Mouse (Mus musculus): Measurements from ENCODE around the gene Hacl1. TPM values are rescaled to one million over a fixed set of nuclear protein-coding genes. Genes with fewer than 3 reads are reported as not detected.
A peak's percentile ranks its signal among the peaks of the same experiment; 100 is the strongest.

Gene Hacl1
- polyA plus RNA-seq, 1 experiment from 2014 or later = 15.7 TPM

- H3K4me2 ChIP-seq (replicated peaks) = no peak overlapping the region
- H3K27me3 ChIP-seq = no peaks in the 10 kb centered on the region
- H3K9me3 ChIP-seq = no peaks in the 10 kb centered on the region
- H3K4me3 ChIP-seq = no peak overlapping the region
- H3K36me3 ChIP-seq = peaks cover 23% of the 10 kb centered on the region
- no peak for ATAC-seq (ENCODE audit: low FRiP score, low read depth)
- no peak overlapping the region for H3K9ac ChIP-seq
- peak overlapping the region; percentile 44; the same call in 1 of the 2 replicates for H3K27ac ChIP-seq
- 85% methylated on average over 13 of the region's 13 CpGs for WGBS
- peaks cover 77% of the 10 kb centered on the region for H3K4me1 ChIP-seq
These were observed 27.2 kb upstream of the Hacl1 start for GRCm38 (mm10) chr14:31668326-31668725.

- 87% methylated on average over 6 of the region's 6 CpGs for WGBS
- Histone ChIP-seq H3K9me3 (no peaks in the 10 kb centered on the region), H3K27me3 (no peaks in the 10 kb centered on the region), H3K4me1 (peaks cover 79% of the 10 kb centered on the region), H3K9ac (no peak overlapping the region), H3K4me2 (replicated peaks) (no peak overlapping the region), H3K27ac (no peak overlapping the region), H3K4me3 (no peak overlapping the region), H3K36me3 (peaks cover 23% of the 10 kb centered on the region)
- no peak for ATAC-seq (ENCODE audit: low FRiP score, low read depth)
These were observed 26.7 kb upstream of the Hacl1 start for GRCm38 (mm10) chr14:31667741-31668140.

- Histone ChIP-seq H3K9me3 (no peaks in the 10 kb centered on the region), H3K9ac (no peak overlapping the region), H3K27ac (no peak overlapping the region), H3K36me3 (peaks cover 23% of the 10 kb centered on the region), H3K27me3 (no peaks in the 10 kb centered on the region), H3K4me1 (peaks cover 81% of the 10 kb centered on the region), H3K4me3 (no peak overlapping the region), H3K4me2 (replicated peaks) (no peak overlapping the region)
- 95% methylated on average over 28 of the region's 28 CpGs for WGBS
- no peak for ATAC-seq (ENCODE audit: low FRiP score, low read depth)
These were observed 26.0 kb upstream of the Hacl1 start for GRCm38 (mm10) chr14:31666931-31667705.

- peaks cover 80% of the 10 kb centered on the region for H3K4me1 ChIP-seq
These were observed 24.5 kb upstream of the Hacl1 start for GRCm38 (mm10) chr14:31665566-31665940.

GRCm38 (mm10) chr14:31664903-31665565 is 23.9 kb upstream of the Hacl1 start:
- WGBS = 54% methylated on average over 12 of the region's 12 CpGs
- peaks cover 23% of the 10 kb centered on the region for H3K36me3 ChIP-seq
- H3K9ac ChIP-seq = 0 out of 2 replicates have a peak overlapping the region, but pooled peaks have one; percentile 13
- H3K27me3 ChIP-seq = no peaks in the 10 kb centered on the region
- H3K27ac ChIP-seq = peak overlapping the region; percentile 52; the same call in 1 of the 2 replicates
- peaks cover 83% of the 10 kb centered on the region for H3K4me1 ChIP-seq
- H3K9me3 ChIP-seq = no peaks in the 10 kb centered on the region
- H3K4me2 ChIP-seq (replicated peaks) = no peak overlapping the region
- ATAC-seq (ENCODE audit: low FRiP score, low read depth) = no peak
- no peak overlapping the region for H3K4me3 ChIP-seq

More at GRCm38 (mm10) chr14:31665566-31665940, 24.5 kb upstream of the Hacl1 start:
- no peak for ATAC-seq (ENCODE audit: low FRiP score, low read depth)
- Histone ChIP-seq H3K9ac (0 out of 2 replicates have a peak overlapping the region, but pooled peaks have one; percentile 13), H3K36me3 (peaks cover 23% of the 10 kb centered on the region), H3K9me3 (no peaks in the 10 kb centered on the region), H3K4me2 (replicated peaks) (no peak overlapping the region), H3K4me3 (no peak overlapping the region), H3K27me3 (no peaks in the 10 kb centered on the region), H3K27ac (peak overlapping the region; percentile 28; the same call in 1 of the 2 replicates)
- 83% methylated on average over 4 of the region's 4 CpGs for WGBS

- H3K4me1 ChIP-seq = peaks cover 83% of the 10 kb centered on the region
These were observed 23.2 kb upstream of the Hacl1 start for GRCm38 (mm10) chr14:31664100-31664902.

GRCm38 (mm10) chr14:31663376-31664099 is 22.5 kb upstream of the Hacl1 start:
- Histone ChIP-seq H3K9ac (0 out of 2 replicates have a peak overlapping the region, but pooled peaks have one; percentile 5), H3K27me3 (no peaks in the 10 kb centered on the region), H3K4me2 (replicated peaks) (no peak overlapping the region), H3K36me3 (peaks cover 21% of the 10 kb centered on the region), H3K9me3 (no peaks in the 10 kb centered on the region), H3K27ac (peak overlapping the region; percentile 98), H3K4me1 (peaks cover 86% of the 10 kb centered on the region), H3K4me3 (no peak overlapping the region)
- WGBS = 71% methylated on average over 13 of the region's 13 CpGs
- ATAC-seq (ENCODE audit: low FRiP score, low read depth) = no peak

More at GRCm38 (mm10) chr14:31664100-31664902, 23.2 kb upstream of the Hacl1 start:
- Histone ChIP-seq H3K27me3 (no peaks in the 10 kb centered on the region), H3K36me3 (peaks cover 23% of the 10 kb centered on the region), H3K9ac (no peak overlapping the region; the same call in 1 of the 2 replicates), H3K4me3 (no peak overlapping the region), H3K9me3 (no peaks in the 10 kb centered on the region), H3K4me2 (replicated peaks) (no peak overlapping the region), H3K27ac (peak overlapping the region; percentile 98)
- no peak for ATAC-seq (ENCODE audit: low FRiP score, low read depth)
- WGBS = 59% methylated on average over 18 of the region's 18 CpGs

GRCm38 (mm10) chr14:31662555-31663211 is 21.6 kb upstream of the Hacl1 start:
- Histone ChIP-seq H3K4me2 (replicated peaks) (peak overlapping the region; percentile 68), H3K9me3 (no peaks in the 10 kb centered on the region), H3K4me3 (peak overlapping the region; percentile 34), H3K9ac (peak overlapping the region; percentile 55), H3K36me3 (peaks cover 18% of the 10 kb centered on the region), H3K27ac (peak overlapping the region; percentile 98), H3K27me3 (no peaks in the 10 kb centered on the region), H3K4me1 (peaks cover 87% of the 10 kb centered on the region)
- 0 out of 2 replicates have a peak, but pooled peaks have one; percentile 4 for ATAC-seq (ENCODE audit: low FRiP score, low read depth)
- 18% methylated on average over 9 of the region's 9 CpGs for WGBS

GRCm38 (mm10) chr14:31661671-31662554 is 20.8 kb upstream of the Hacl1 start:
- peak; percentile 91 for ATAC-seq (ENCODE audit: low FRiP score, low read depth)
- Histone ChIP-seq H3K4me1 (peaks cover 94% of the 10 kb centered on the region), H3K4me3 (peak overlapping the region; percentile 34), H3K9me3 (no peaks in the 10 kb centered on the region), H3K27ac (peak overlapping the region; percentile 98), H3K36me3 (peaks cover 11% of the 10 kb centered on the region), H3K27me3 (no peaks in the 10 kb centered on the region), H3K4me2 (replicated peaks) (peak overlapping the region; percentile 68), H3K9ac (peak overlapping the region; percentile 58)
- WGBS = 1% methylated on average over 44 of the region's 44 CpGs
